Mouse (Mus musculus) kidney, embryonic 14.5 days (tissue): Measurements from ENCODE around the gene Psmb10. TPM values are rescaled to one million over a fixed set of nuclear protein-coding genes. Genes with fewer than 3 reads are reported as not detected.

Source experiments
- ATAC-seq: fragments of 200-750 bp; cut with Nextera tagmentation; 2 replicates; pipeline ENCODE4 v1.8.0; 2017; ENCODE audit warnings: moderate number of reproducible peaks, mild to moderate bottlenecking, moderate TSS enrichment, moderate library complexity; ENCODE audit not compliant: low FRiP score, low TSS enrichment
- H3K27ac ChIP-seq: fragments of 300-500 bp; sonication (generic); 2 replicates; pipeline ENCODE4 v1.5.1; 2014; ENCODE audit warnings: low read depth, mild to moderate bottlenecking, low read length, moderate library complexity, mixed read lengths
- H3K27me3 ChIP-seq: fragments of 300-500 bp; sonication (generic); 2 replicates; pipeline ENCODE4 v1.6.1; 2014; ENCODE audit warnings: mild to moderate bottlenecking, low read length; ENCODE audit not compliant: control insufficient read depth, insufficient read depth
- H3K36me3 ChIP-seq: fragments of 300-500 bp; sonication (generic); 2 replicates; pipeline ENCODE4 v1.6.1; 2014; ENCODE audit warnings: low read length, mixed read lengths; ENCODE audit not compliant: control insufficient read depth, insufficient read depth
- H3K4me1 ChIP-seq: fragments of 300-500 bp; sonication (generic); 2 replicates; pipeline ENCODE4 v1.6.1; 2014; ENCODE audit warnings: low read length, mixed read lengths; ENCODE audit not compliant: control insufficient read depth, insufficient read depth
- H3K4me2 ChIP-seq: fragments of 300-500 bp; sonication (generic); replicated peaks from 2 replicates; pipeline ENCODE4 v1.6.1; 2014; ENCODE audit warnings: low read depth, mild to moderate bottlenecking, low read length
- H3K4me3 ChIP-seq: fragments of 300-500 bp; sonication (generic); 2 replicates; pipeline ENCODE4 v1.5.1; 2014; ENCODE audit warnings: mild to moderate bottlenecking, low read length
- H3K9ac ChIP-seq: fragments of 300-500 bp; sonication (generic); 2 replicates; pipeline ENCODE4 v1.6.1; 2014; ENCODE audit warnings: low read depth, mild to moderate bottlenecking, low read length, moderate library complexity
- H3K9me3 ChIP-seq: fragments of 300-500 bp; sonication (generic); 2 replicates; pipeline ENCODE4 v1.6.1; 2016; ENCODE audit warnings: low read length; ENCODE audit not compliant: control insufficient read depth
- WGBS: fragments of 180-500 bp; shearing (Covaris S2); extraction: QIAGEN DNeasy Blood & Tissue Kit; methylation state at CpG from one replicate; pipeline ENCODE4 v1.1.7; 2014; 5-methylcytosine and 5-hydroxymethylcytosine counted together
- polyA plus RNA-seq: library from polyadenylated mRNA; unstranded; fragments of >200 nt; fragmentation: Nextera tagmentation; extraction: Ambion mirVana; gene quantifications from 2 replicates; pipeline ENCODE4 v1.2.1, GENCODE M21; 2014

The Psmb10 gene
- polyA plus RNA-seq, 1 experiment from 2014 or later, result 38.7 TPM

GRCm38 (mm10) chr8:105965266-105965904 lies 27.1 kb upstream of the Psmb10 start:
- Histone ChIP-seq H3K36me3 (no peaks in the 10 kb centered on the region; the same call in 1 of the 2 replicates), H3K4me1 (peaks cover 10% of the 10 kb centered on the region), H3K4me2 (peak overlapping the region; percentile 78), H3K27ac (peak overlapping the region; percentile 78; the same call in 1 of the 2 replicates), H3K4me3 (peak overlapping the region; percentile 83), H3K9ac (peak overlapping the region; percentile 86), H3K27me3 (no peaks in the 10 kb centered on the region), H3K9me3 (no peaks in the 10 kb centered on the region)
- peak; percentile 72 for ATAC-seq
- WGBS, result 2% methylated on average over 33 of the region's 40 CpGs

- Histone ChIP-seq H3K27me3 (no peaks in the 10 kb centered on the region), H3K36me3 (no peaks in the 10 kb centered on the region; the same call in 1 of the 2 replicates), H3K9ac (peak overlapping the region; percentile 86), H3K27ac (no peak overlapping the region), H3K4me2 (peak overlapping the region; percentile 78), H3K9me3 (no peaks in the 10 kb centered on the region), H3K4me3 (peak overlapping the region; percentile 83), H3K4me1 (peaks cover 10% of the 10 kb centered on the region)
- WGBS, result 57% methylated on average over 12 of the region's 12 CpGs
- no peak for ATAC-seq
Observed at GRCm38 (mm10) chr8:105964506-105965265, 26.4 kb upstream of the Psmb10 start.

- no peak overlapping the region for H3K27ac ChIP-seq
- no peaks in the 10 kb centered on the region for H3K9me3 ChIP-seq
- ATAC-seq, result no peak
- H3K9ac ChIP-seq, result no peak overlapping the region
- H3K4me3 ChIP-seq, result no peak overlapping the region
- H3K4me2 ChIP-seq, result no peak overlapping the region
- no peaks in the 10 kb centered on the region for H3K27me3 ChIP-seq
- H3K4me1 ChIP-seq, result peaks cover 10% of the 10 kb centered on the region
- H3K36me3 ChIP-seq, result peaks cover 13% of the 10 kb centered on the region; the same call in 1 of the 2 replicates
- 88% methylated on average over 10 of the region's 10 CpGs for WGBS
Observed at GRCm38 (mm10) chr8:105961536-105961935, 23.3 kb upstream of the Psmb10 start.

GRCm38 (mm10) chr8:105961101-105961500 lies 22.9 kb upstream of the Psmb10 start:
- H3K9me3 ChIP-seq, result no peaks in the 10 kb centered on the region
- 83% methylated on average over 14 of the region's 14 CpGs for WGBS
- no peak overlapping the region for H3K27ac ChIP-seq
- peaks cover 10% of the 10 kb centered on the region for H3K4me1 ChIP-seq
- H3K4me2 ChIP-seq, result no peak overlapping the region
- H3K36me3 ChIP-seq, result peaks cover 17% of the 10 kb centered on the region; the same call in 1 of the 2 replicates
- ATAC-seq, result no peak
- no peaks in the 10 kb centered on the region for H3K27me3 ChIP-seq
- no peak overlapping the region for H3K4me3 ChIP-seq
- no peak overlapping the region for H3K9ac ChIP-seq

GRCm38 (mm10) chr8:105959350-105959749 lies 21.1 kb upstream of the Psmb10 start:
- Histone ChIP-seq H3K36me3 (peaks cover 24% of the 10 kb centered on the region; the same call in 1 of the 2 replicates), H3K4me3 (no peak overlapping the region), H3K4me1 (peaks cover under 1% of the 10 kb centered on the region; the same call in 1 of the 2 replicates), H3K4me2 (no peak overlapping the region), H3K27ac (no peak overlapping the region), H3K9ac (no peak overlapping the region), H3K27me3 (no peaks in the 10 kb centered on the region), H3K9me3 (no peaks in the 10 kb centered on the region)
- 84% methylated on average over 7 of the region's 7 CpGs for WGBS
- no peak for ATAC-seq

- Histone ChIP-seq H3K4me3 (no peak overlapping the region), H3K9me3 (no peaks in the 10 kb centered on the region), H3K9ac (no peak overlapping the region), H3K4me1 (no peaks in the 10 kb centered on the region), H3K4me2 (no peak overlapping the region), H3K27ac (no peak overlapping the region), H3K27me3 (no peaks in the 10 kb centered on the region), H3K36me3 (peaks cover 37% of the 10 kb centered on the region; the same call in 1 of the 2 replicates)
- WGBS, result 58% methylated on average over 3 of the region's 4 CpGs
- no peak for ATAC-seq
Observed at GRCm38 (mm10) chr8:105957813-105958212, 19.6 kb upstream of the Psmb10 start.

GRCm38 (mm10) chr8:105956556-105956955 lies 18.3 kb upstream of the Psmb10 start:
- ATAC-seq, result no peak
- H3K4me1 ChIP-seq, result no peaks in the 10 kb centered on the region
- no peaks in the 10 kb centered on the region for H3K27me3 ChIP-seq
- peaks cover 40% of the 10 kb centered on the region; the same call in 1 of the 2 replicates for H3K36me3 ChIP-seq
- H3K9ac ChIP-seq, result no peak overlapping the region
- no peak overlapping the region for H3K27ac ChIP-seq
- WGBS, result 94% methylated on average over 4 of the region's 4 CpGs
- H3K9me3 ChIP-seq, result no peaks in the 10 kb centered on the region
- H3K4me3 ChIP-seq, result no peak overlapping the region
- H3K4me2 ChIP-seq, result no peak overlapping the region

GRCm38 (mm10) chr8:105951057-105951659 lies 12.9 kb upstream of the Psmb10 start:
- H3K9me3 ChIP-seq, result no peaks in the 10 kb centered on the region
- peaks cover 67% of the 10 kb centered on the region for H3K36me3 ChIP-seq
- H3K4me3 ChIP-seq, result no peak overlapping the region
- H3K4me1 ChIP-seq, result 0 out of 2 replicates have a peak, but pooled peaks cover 8% of the 10 kb centered on the region
- no peak overlapping the region for H3K4me2 ChIP-seq
- H3K9ac ChIP-seq, result peak overlapping the region; percentile 12; the same call in 1 of the 2 replicates
- ATAC-seq, result peak; percentile 28; the same call in 1 of the 2 replicates
- H3K27ac ChIP-seq, result no peak overlapping the region
- 39% methylated on average over 7 of the region's 7 CpGs for WGBS
- H3K27me3 ChIP-seq, result no peaks in the 10 kb centered on the region
